Mouse (Mus musculus) gastrocnemius, postnatal 36 days (tissue): Measurements from ENCODE around the gene Zfp839. TPM values are rescaled to one million over a fixed set of nuclear protein-coding genes. Genes with fewer than 3 reads are reported as not detected.
A peak's percentile ranks its signal among the peaks of the same experiment; 100 is the strongest.
"Not testable (repeated sequence)": the region's sequence is repeated elsewhere in the genome, so short reads cannot be mapped to it uniquely, and the experiment has no call there.

Experiments used
- DNase-seq, 2 experiments: peaks; one replicate each; pipeline ENCODE4 v3.0.0; 2022
- intact Hi-C: fragments of 180-260 bp; cut with DNase I; formaldehyde crosslinking; loops from one replicate; pipeline ENCODE4 v1.15.1; 2025
- total RNA-seq, 2 experiments: library from RNA; stranded (reverse); gene quantifications; 2 replicates each; pipeline ENCODE4 v1.2.3; 2021

Gene Zfp839
- total RNA-seq, 2 experiments from 2014 or later = 4.2 to 7.3 TPM

DNA sequence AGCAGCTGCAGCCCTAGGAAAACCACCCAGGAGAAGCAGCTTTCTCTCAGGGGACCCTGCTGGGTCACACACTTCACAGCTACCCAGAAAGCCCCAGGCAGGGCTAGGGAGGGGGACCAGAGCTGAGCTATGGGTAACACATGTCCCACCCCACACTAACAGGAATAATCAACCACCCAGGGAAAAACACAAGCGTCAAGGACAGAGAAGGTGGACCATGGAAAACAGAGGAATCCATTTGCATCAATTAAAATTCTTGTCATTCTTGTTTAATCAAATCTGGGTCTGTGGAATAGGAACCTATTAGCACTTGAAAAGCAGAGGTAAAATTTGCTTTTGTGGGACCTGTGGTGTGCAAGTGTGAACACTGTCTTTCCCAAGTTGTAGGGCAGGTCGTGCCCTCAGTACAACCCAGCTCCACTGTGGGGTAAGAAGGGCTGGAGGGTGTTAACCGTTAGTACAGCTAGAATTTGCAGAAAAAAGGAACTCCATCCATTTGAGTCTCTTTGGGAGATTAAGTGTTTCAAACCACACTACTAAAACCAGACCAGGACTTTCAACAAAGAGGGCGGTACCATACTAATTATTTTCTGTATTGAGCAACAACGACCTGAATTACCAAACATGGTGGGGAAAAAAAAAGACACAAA lies 12.7 kb upstream of the Zfp839 start:
- intact Hi-C loops = no loop called here
- no peak for DNase-seq

DNA sequence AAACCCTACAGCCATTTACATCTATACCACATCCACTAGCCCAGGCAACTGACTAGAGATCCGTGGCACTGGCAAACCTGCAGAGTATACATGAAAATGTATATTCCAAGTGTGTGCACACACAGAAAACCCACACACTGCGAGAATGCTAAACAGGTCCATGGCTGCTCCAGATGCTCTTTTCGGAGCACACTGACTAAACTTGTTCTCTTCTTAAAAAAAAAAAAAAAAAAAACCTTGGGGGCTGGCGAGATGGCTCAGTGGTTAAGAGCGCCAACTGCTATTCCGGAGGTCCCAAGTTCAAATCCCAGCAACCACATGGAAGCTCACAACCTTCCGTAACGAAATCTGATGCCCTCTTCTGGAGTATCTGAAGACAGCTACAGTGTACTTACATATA lies 12.2 kb upstream of the Zfp839 start:
- DNase-seq = no peak
- intact Hi-C loops = no loop called here

DNA sequence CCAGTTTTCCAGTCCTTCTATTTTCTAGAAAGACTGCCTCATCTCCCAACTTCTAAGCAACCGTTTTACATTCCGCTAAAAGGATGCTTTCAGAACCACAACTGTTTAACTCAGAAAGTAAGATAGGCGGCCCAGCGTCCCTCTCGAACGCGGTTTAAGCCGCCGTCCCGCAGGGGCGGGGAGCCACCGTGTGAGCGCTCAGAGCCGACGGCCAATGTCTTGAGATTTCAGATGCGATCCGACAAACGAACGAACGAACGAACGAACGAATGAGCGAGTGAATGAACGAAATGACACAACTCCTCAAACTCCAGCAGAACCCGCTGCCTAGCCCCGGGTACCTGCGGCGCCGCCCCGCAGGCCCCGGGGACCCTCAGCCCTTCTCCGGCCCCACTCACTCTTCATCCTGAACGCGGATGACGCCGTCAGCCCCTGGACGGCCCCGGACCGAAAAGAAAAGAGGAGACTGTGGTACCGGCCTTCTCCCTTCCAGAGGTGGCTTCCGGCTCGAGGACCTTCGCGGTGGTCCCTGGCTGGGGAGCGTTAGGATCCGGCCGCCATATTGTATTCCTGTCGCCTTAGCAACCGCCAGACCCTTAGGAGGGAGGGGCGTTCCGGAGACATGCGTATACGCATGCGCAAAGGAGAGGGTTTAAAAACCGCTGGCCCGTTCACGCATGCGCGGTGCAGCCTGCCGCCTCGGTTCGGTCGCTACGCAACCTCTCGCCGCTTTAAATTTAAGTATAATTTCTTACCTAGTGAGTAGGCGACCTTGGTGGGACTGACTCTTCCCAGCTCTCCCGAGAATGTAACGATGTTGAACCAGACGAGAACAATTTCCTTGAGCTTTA lies 9.5 kb upstream of the Zfp839 start, which contains the start of gene Mok:
Mok (minus strand) TSS at position 592 of the 851 bp plus-strand sequence.
- intact Hi-C loops = loop anchor here (5.0 kb wide), 2 partner anchors 103 to 393 kb away; partner anchors contain the start of genes Ppp2r5c and Wdr20

GRCm38 (mm10) chr12:110841731-110842493 lies 8.1 kb upstream of the Zfp839 start:
- DNase-seq = no peak
- intact Hi-C loops = loop anchor here (2.0 to 5.0 kb wide), 3 partner anchors 105 to 395 kb away; partner anchors contain the start of genes Hsp90aa1, Ppp2r5c and Wdr20

More for the DNA sequence above, 9.5 kb upstream of the Zfp839 start, which contains the start of gene Mok:
- peak; percentile 91 to 96 for DNase-seq

GRCm38 (mm10) chr12:110843194-110844048 lies 6.6 kb upstream of the Zfp839 start:
- intact Hi-C loops = loop anchor here (1.0 to 5.0 kb wide), 4 partner anchors 106 to 396 kb away; partner anchors contain the start of genes Hsp90aa1, Ppp2r5c and Wdr20
- DNase-seq = peak; percentile 76 to 82

DNA sequence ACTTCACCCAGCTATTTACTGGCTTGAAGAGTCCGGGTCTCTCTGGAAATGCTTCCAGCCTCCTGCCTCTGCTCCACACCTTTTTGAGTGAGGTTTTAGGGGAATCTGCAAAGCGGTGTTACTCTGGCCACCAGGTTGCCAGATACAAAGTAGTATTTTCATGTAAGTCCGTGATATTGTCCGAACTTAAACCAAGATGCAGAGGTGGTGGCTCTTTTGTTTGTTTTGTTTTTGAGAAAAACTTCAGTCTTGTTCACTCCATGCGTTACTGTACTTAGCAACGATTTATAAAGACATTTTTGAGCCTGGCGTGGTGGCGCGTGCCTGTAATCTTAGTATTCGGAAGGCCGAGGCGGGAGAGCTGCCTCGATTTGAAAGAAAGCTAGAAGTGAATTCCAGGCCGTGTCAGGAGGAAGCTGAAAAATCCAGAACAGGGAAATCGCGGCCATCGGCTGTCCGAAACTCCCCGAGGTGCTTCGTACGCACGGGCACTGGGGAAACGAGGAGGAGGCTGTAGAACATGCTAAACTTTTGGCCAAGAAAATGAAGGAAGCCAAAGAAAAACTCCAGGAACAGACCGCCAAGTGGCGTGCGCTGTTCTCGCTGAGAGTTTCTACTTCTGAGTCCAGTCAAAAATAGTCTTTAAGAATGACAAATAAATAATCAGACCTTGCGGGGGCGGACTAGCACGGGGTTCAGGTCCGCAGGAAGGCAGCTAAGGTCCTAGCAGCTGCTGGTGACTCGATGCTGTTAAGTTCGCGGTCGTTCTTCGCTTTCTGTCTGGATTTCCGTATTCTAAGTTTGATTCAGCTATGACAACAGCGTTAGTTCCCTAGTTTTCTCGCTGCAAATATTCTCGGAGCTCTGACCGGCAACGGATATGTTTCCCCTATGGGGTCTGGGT lies 5.6 kb upstream of the Zfp839 start:
- intact Hi-C loops = loop anchor here (5.0 kb wide), 2 partner anchors 107 to 397 kb away; partner anchors contain the start of genes Ppp2r5c and Wdr20
- DNase-seq = peak in 1 of 2 experiments; percentile 37

GRCm38 (mm10) chr12:110845131-110845880 lies 4.7 kb upstream of the Zfp839 start:
- intact Hi-C loops = no loop called here
- DNase-seq = peak; percentile 90 to 93

DNA sequence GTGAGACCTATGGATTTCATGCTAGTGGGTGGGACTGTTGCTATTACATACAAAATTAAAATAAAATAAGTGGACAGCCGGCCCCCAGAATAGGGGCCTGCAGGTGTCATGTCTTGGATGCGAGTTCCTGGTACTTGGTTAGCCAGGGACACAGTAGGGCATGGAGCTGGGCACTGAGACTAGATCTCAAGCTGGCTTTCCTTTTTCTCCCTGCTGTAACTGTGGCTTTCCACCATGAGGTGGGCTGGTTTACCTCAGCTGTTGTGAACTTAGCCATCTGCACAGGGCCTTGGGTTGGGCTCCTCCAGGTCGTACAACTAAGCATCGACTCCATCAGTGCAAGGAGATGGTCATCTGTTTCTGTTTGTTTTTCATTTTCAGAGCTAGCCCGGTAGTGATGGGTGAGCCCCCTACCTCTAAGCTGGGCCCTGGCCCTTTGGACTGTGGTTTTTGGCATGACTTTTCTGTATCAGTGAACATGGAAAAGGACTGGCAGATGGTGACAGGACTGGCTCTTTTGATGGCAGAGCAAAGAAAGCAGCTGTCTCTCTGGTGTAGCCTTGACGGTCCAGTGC lies 3.8 kb upstream of the Zfp839 start:
- no peak for DNase-seq
- intact Hi-C loops = no loop called here

- no peak for DNase-seq
- intact Hi-C loops = no loop called here
These were observed 840 bp downstream of the Zfp839 start for GRCm38 (mm10) chr12:110850929-110851256.

DNA sequence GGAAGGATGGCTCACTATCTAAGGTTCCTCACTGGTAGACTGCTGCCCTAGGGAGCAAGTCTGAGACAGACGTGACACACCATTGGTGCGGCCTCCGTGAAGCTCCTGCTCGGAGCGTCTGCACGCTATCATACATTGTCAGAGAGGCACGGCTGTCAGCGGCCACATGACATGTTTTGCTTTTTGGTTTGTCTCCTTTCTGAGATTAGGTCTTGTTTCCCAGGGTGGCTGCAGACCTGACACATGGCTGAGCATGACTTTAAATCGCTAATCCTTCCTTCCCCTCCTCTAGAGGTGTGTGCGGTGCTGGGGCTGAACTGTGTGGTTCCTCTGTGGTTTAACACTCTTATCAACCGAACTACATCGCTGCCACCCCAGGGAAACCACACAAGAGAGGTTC lies 1.4 kb downstream of the Zfp839 start:
- intact Hi-C loops = no loop called here
- no peak for DNase-seq

GRCm38 (mm10) chr12:110851923-110852322 lies 1.9 kb downstream of the Zfp839 start:
- intact Hi-C loops = no loop called here

GRCm38 (mm10) chr12:110854786-110855737 lies 5.0 kb downstream of the Zfp839 start:
- no peak for DNase-seq
- intact Hi-C loops = no loop called here

More at GRCm38 (mm10) chr12:110851923-110852322, 1.9 kb downstream of the Zfp839 start:
- no peak for DNase-seq

DNA sequence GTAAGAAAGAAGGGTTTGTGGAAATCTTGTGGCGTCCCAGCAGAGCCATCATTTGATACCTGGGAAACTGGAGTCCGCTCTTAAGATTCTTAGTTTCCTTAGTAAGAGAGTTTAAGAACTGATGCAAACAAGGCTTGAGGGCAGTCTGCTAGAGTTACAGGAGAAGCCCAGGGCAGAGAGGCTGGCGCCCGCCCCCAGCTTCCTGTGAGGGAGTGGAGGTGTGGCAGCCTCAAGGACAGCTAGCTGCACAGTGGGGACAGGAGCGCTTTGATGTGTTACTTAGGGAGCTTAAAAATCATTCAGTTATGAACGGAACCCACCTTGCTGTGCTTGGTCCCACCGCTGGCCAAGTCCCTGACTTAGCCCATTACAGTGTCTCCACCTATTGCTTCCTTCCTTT lies 7.1 kb downstream of the Zfp839 start:
- intact Hi-C loops = no loop called here
- DNase-seq = no peak

DNA sequence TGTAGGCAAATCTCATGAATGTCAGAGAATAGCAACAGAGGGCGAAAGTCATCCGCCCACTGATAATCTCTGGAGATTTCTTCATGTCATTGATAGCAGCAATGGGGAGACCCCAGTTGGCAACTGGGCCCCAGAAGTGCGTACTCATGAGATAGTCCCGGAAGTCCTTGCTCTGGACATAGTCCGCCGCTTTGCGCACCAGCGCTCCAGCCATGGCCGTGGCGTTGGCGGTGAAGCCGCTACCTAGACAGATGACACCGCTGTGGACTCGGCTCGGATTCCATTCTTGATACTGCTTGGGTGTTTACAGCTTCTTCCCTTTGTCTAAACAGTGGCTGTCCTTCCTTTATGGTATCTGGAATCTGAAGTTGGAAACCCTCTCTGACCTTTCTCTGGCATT lies 8.6 kb downstream of the Zfp839 start:
- intact Hi-C loops, DNase-seq: not testable (repeated sequence)

DNA sequence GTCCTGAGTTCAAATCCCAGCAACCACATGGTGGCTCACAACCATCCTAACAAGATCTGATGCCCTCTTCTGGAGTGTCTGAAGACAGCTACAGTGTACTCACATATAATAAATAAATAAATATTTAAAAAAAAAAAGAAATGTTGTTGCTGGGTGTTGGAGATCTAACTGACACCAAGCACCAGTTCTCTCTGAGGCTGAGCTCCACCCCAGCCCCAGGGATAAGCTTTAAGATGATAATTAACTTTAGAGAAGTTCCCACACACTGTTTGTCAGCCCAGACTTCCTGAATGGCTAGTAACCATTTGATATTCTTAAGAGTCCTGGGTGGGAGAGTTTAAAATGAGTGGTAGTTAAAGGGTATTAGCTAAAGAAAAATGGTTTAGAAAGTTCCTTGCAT lies 10.2 kb downstream of the Zfp839 start:
- intact Hi-C loops = no loop called here
- DNase-seq = no peak

GRCm38 (mm10) chr12:110861256-110861655 lies 11.2 kb downstream of the Zfp839 start:
- DNase-seq = no peak
- intact Hi-C loops = no loop called here
